Mouse (Mus musculus): ENCODE measurements around the gene Cep72. TPM values are rescaled to one million over a fixed set of nuclear protein-coding genes. Genes with fewer than 3 reads are reported as not detected.
"Not testable (repeated sequence)": the region's sequence is repeated elsewhere in the genome, so short reads cannot be mapped to it uniquely, and the experiment has no call there.

The Cep72 gene
- polyA plus RNA-seq, 1 experiment from 2014 or later, result 14.7 TPM

DNA sequence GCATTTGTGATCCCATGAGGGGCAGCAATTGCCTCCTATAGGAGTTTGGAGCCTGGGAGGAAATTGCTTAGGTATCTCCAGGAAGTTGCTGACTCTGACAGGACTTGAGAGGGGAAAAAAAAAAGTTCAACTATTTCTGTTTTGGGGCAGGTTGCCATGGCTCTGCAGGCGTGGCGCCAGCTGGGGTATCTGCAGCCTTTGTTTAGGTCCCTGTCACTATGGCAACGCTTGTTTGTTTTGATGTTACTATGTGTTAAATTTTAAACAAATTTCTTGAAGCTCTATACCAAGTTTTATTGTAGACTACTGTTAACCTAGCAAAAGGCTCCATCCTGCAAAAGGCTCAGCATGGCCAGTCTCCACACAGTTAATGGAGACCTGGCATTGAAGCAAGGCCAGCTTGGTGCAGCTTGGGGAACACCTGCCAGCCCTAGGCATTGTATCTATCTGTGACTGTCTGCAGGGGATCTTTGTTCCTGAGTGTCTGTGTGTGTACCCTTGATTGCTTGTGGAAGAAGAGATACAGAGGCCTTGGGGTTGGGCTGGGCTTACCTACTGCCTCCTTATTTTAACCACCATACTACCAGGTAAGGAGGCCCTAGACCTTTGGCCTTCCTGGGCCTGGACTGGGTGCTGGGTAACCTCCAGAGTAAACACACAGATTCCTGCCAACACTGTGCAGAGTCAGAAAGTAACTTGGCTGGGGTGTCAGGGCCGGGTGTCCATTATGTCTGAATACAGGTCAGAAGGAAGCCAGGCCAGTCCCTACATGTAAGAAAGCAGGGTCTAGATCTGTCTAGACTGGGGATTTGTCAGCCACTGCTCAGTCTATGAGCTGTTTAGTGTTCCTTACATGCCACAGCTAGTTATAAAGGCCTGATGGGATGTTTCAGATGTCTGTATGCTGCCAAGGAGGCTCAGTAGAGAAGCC is 36.7 kb downstream of the Cep72 start:
- Histone ChIP-seq H3K9ac (replicated peaks; ENCODE audit: low read depth, low read length) (no peak overlapping the region), H3K4me1 (ENCODE audit: control insufficient read depth, insufficient read depth, low read length) (no peaks in the 10 kb centered on the region), H3K4me2 (replicated peaks; ENCODE audit: low read depth, low read length) (no peak overlapping the region), H3K27me3 (ENCODE audit: control insufficient read depth, insufficient read depth, low read length) (no peaks in the 10 kb centered on the region), H3K27ac (ENCODE audit: low read length) (no peak overlapping the region), H3K36me3 (ENCODE audit: control insufficient read depth, insufficient read depth, low read length) (no peaks in the 10 kb centered on the region), H3K9me3 (ENCODE audit: control insufficient read depth, low read depth, low read length) (no peaks in the 10 kb centered on the region), H3K4me3 (ENCODE audit: low read depth, low read length) (no peak overlapping the region)
- ATAC-seq (ENCODE audit: insufficient number of reproducible peaks, insufficient read depth, low FRiP score, low read depth), result peak; percentile 20; the same call in 1 of the 2 replicates
- 68% methylated on average over 4 of the region's 4 CpGs for WGBS

DNA sequence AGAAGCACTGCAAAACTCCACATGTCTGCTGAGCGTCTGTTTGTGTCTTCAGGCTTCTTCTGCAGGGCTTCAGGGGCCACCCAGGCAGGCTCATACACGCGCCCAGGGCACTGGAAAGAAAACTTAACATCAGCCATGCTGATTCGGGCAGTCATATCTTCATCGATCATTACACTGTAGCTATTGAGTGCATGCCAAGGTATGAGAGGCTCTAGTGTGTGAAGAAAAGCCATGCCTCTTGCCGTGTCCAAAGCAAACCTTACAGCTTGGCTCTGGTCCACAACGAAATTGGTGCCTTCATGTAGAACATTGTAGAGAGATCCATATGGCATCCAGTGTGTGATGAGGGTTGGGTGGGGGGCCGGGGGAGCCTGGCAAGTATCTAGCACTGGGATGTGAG is 43.1 kb downstream of the Cep72 start:
- H3K9ac ChIP-seq (replicated peaks; ENCODE audit: low read depth, low read length); H3K4me2 ChIP-seq (replicated peaks; ENCODE audit: low read depth, low read length); H3K27ac ChIP-seq (ENCODE audit: low read length); H3K4me3 ChIP-seq (ENCODE audit: low read depth, low read length); H3K4me1 ChIP-seq (ENCODE audit: control insufficient read depth, insufficient read depth, low read length); H3K9me3 ChIP-seq (ENCODE audit: control insufficient read depth, low read depth, low read length); H3K36me3 ChIP-seq (ENCODE audit: control insufficient read depth, insufficient read depth, low read length); ATAC-seq (ENCODE audit: insufficient number of reproducible peaks, insufficient read depth, low FRiP score, low read depth); H3K27me3 ChIP-seq (ENCODE audit: control insufficient read depth, insufficient read depth, low read length): not testable (repeated sequence)
- 82% methylated on average over 8 of the region's 8 CpGs for WGBS

DNA sequence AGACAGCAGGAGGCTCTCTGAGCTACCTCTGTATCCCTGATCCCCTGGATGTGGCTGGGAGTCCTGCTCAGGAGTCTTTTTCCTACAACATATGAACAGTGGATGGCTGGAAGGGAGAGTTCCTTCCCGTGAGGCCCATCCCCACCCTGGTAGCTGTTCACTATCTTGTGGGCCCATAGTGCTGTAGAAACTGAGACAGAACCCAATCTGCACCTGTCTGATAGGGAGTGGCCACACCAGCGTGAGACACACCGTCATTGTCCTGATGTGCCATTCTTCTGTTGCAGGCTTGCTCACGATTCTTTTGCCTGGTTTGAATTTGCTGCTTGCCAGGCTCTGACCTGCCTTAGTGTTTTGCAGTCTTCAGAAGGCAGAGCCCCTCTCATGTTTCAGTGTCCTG is 44.7 kb downstream of the Cep72 start:
- Histone ChIP-seq H3K9ac (replicated peaks; ENCODE audit: low read depth, low read length) (no peak overlapping the region), H3K36me3 (ENCODE audit: control insufficient read depth, insufficient read depth, low read length) (no peaks in the 10 kb centered on the region), H3K4me2 (replicated peaks; ENCODE audit: low read depth, low read length) (no peak overlapping the region), H3K4me1 (ENCODE audit: control insufficient read depth, insufficient read depth, low read length) (no peaks in the 10 kb centered on the region), H3K4me3 (ENCODE audit: low read depth, low read length) (no peak overlapping the region), H3K27ac (ENCODE audit: low read length) (no peak overlapping the region), H3K27me3 (ENCODE audit: control insufficient read depth, insufficient read depth, low read length) (no peaks in the 10 kb centered on the region), H3K9me3 (ENCODE audit: control insufficient read depth, low read depth, low read length) (no peaks in the 10 kb centered on the region)
- no peak for ATAC-seq (ENCODE audit: insufficient number of reproducible peaks, insufficient read depth, low FRiP score, low read depth)
- 74% methylated on average over 4 of the region's 4 CpGs for WGBS

DNA sequence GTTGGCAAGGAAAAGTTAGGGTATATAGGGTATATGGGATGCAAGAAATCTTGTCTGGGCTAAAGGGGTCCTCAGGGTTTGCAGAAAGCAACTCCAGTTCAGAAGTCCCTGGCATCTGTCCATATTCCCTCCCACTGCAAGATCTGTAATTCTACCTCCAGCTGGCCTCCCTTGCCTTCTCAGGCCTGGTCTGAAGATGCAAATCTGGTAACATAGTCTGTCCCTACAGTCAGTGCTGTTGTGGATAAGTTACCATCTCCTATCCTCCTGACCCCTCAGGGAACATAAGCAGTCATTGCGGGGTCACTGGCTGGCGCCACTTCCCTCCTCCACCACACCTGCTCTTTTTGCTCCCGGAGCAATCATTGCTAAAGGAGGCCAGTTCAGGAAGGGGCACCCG is 46.2 kb downstream of the Cep72 start:
- Histone ChIP-seq H3K4me3 (ENCODE audit: low read depth, low read length) (no peak overlapping the region), H3K27me3 (ENCODE audit: control insufficient read depth, insufficient read depth, low read length) (no peaks in the 10 kb centered on the region), H3K4me1 (ENCODE audit: control insufficient read depth, insufficient read depth, low read length) (no peaks in the 10 kb centered on the region), H3K9me3 (ENCODE audit: control insufficient read depth, low read depth, low read length) (no peaks in the 10 kb centered on the region), H3K27ac (ENCODE audit: low read length) (no peak overlapping the region), H3K9ac (replicated peaks; ENCODE audit: low read depth, low read length) (no peak overlapping the region), H3K4me2 (replicated peaks; ENCODE audit: low read depth, low read length) (no peak overlapping the region), H3K36me3 (ENCODE audit: control insufficient read depth, insufficient read depth, low read length) (no peaks in the 10 kb centered on the region)
- no peak for ATAC-seq (ENCODE audit: insufficient number of reproducible peaks, insufficient read depth, low FRiP score, low read depth)
- 69% methylated on average over 4 of the region's 4 CpGs for WGBS

DNA sequence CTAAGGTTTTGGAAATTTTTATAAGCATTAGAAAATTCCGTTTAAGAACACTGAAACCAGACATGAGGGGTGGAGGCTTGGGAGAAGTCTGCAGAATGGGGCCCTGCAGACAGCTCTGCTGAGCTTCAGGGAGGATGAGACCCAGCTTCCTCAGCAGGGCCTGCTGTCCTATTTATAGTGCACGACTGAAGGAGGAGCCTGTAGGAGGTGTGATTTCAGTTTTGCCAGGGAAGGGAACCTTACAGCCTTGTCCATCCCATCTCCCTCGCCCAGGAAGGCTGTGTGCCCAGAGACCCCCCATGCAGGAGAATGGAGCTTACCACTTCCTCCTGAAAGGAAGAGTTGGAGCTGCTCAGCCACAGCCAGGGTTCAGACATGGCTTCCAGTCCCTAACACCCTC is 51.4 kb downstream of the Cep72 start:
- Histone ChIP-seq H3K4me3 (ENCODE audit: low read depth, low read length) (peak overlapping the region; percentile 48), H3K9ac (replicated peaks; ENCODE audit: low read depth, low read length) (no peak overlapping the region), H3K4me2 (replicated peaks; ENCODE audit: low read depth, low read length) (peak overlapping the region; percentile 100; the same call in 1 of the 2 replicates), H3K27me3 (ENCODE audit: control insufficient read depth, insufficient read depth, low read length) (0 out of 2 replicates have a peak, but pooled peaks cover 6% of the 10 kb centered on the region), H3K4me1 (ENCODE audit: control insufficient read depth, insufficient read depth, low read length) (0 out of 2 replicates have a peak, but pooled peaks cover 2% of the 10 kb centered on the region), H3K9me3 (ENCODE audit: control insufficient read depth, low read depth, low read length) (no peaks in the 10 kb centered on the region), H3K27ac (ENCODE audit: low read length) (no peak overlapping the region), H3K36me3 (ENCODE audit: control insufficient read depth, insufficient read depth, low read length) (no peaks in the 10 kb centered on the region)
- ATAC-seq (ENCODE audit: insufficient number of reproducible peaks, insufficient read depth, low FRiP score, low read depth), result no peak
- 21% methylated on average over 3 of the region's 3 CpGs for WGBS

DNA sequence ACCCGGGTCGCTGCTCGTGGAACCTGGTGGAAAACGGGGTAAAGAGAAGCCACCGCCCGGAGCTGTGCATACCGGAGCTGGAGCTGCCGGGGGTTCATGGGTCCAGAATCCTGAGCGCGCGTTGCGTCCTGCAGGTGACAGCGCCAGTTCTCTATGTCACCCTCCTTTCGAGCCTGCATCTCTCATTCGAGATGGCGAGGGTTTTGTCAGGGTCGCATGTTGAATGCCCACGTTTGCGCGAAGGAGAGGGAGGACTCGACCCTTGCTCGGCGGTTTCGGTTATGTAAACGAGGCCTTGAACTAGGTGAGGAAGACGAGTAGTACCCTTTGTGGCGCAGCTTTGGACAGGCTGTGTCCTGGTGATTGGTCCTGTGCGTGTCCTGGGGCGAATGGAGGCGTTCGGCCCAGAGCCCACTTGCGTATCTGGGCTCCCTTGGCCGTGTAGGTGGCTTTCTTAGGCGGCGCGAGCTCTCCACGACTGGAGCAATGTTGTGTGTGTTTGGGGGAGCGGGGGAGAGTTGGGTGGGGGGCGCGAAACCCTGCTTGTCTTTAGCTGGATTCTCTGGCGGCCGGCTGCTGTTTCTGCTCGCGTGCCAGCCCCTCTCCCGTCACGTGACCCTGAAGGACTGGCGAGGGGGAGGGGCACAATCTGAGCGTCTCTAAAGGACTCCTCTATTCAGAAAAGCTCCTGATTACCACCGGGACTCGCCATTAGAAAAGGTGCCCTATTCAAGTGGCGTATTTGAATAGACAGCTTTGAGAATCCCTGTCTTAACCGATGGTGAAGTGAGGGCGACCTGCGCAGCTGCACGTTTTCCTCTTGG is 52.1 kb downstream of the Cep72 start:
- peak overlapping the region; percentile 100 for H3K4me2 ChIP-seq (replicated peaks; ENCODE audit: low read depth, low read length)
- WGBS, result 1% methylated on average over 55 of the region's 55 CpGs
- no peak overlapping the region for H3K27ac ChIP-seq (ENCODE audit: low read length)
- ATAC-seq (ENCODE audit: insufficient number of reproducible peaks, insufficient read depth, low FRiP score, low read depth), result no peak
- H3K9me3 ChIP-seq (ENCODE audit: control insufficient read depth, low read depth, low read length), result no peaks in the 10 kb centered on the region
- 0 out of 2 replicates have a peak, but pooled peaks cover 2% of the 10 kb centered on the region for H3K4me1 ChIP-seq (ENCODE audit: control insufficient read depth, insufficient read depth, low read length)
- H3K9ac ChIP-seq (replicated peaks; ENCODE audit: low read depth, low read length), result no peak overlapping the region
- no peaks in the 10 kb centered on the region for H3K36me3 ChIP-seq (ENCODE audit: control insufficient read depth, insufficient read depth, low read length)
- peak overlapping the region; percentile 48 for H3K4me3 ChIP-seq (ENCODE audit: low read depth, low read length)
- 0 out of 2 replicates have a peak, but pooled peaks cover 6% of the 10 kb centered on the region for H3K27me3 ChIP-seq (ENCODE audit: control insufficient read depth, insufficient read depth, low read length)

DNA sequence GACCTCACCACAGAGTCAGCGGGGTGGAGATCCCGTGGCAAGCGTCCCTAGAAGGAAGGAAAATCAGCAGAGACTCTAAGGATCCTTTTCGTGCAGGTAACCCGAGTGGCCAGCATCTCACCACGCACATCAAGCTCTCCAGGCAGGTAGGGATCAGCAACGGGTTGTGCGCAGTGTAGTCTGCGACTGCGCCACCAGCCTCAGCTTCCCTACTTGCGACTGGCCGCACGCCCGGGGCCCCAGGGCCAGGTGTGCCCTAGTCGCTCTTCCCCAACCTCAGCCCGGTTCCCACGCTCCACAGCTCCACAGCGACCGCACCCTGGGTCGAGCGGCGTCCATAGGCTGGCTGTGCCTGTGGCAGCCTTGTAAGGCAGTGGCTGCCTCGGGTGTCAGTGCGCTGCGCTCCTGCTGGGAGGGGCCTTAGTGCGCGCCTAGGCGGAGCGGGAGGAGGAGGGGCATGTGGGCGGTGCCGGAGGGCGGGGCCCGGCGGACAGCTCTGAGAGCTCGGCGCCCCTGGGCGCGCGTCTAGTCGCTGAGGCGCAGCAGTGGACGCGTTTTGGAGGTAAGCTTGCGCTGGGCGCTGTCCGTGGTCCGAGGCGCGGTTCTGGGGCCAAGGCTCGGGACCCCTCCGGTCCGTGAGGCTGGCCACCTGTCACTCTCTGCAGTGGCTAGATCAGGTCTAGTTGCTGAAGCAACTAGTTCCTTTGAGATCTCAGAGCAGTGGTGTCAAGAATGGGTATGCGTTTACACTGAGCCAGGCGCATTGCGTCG is 53.0 kb downstream of the Cep72 start, which contains the start of gene Tppp:
TSS of gene Tppp (plus strand) at position 460 of the 771 bp plus-strand sequence.
- under 1% methylated on average over 51 of the region's 56 CpGs for WGBS
- Histone ChIP-seq H3K4me3 (ENCODE audit: low read depth, low read length) (peak within 1 kb of the TSS; percentile 48), H3K4me2 (replicated peaks; ENCODE audit: low read depth, low read length) (peak within 1 kb of the TSS; percentile 100), H3K4me1 (ENCODE audit: control insufficient read depth, insufficient read depth, low read length) (0 out of 2 replicates have a peak, but pooled peaks cover 2% of the 10 kb centered on the region), H3K27ac (ENCODE audit: low read length) (no peak within 1 kb of the TSS), H3K9me3 (ENCODE audit: control insufficient read depth, low read depth, low read length) (no peaks in the 10 kb centered on the region), H3K9ac (replicated peaks; ENCODE audit: low read depth, low read length) (no peak within 1 kb of the TSS), H3K27me3 (ENCODE audit: control insufficient read depth, insufficient read depth, low read length) (0 out of 2 replicates have a peak, but pooled peaks cover 6% of the 10 kb centered on the region), H3K36me3 (ENCODE audit: control insufficient read depth, insufficient read depth, low read length) (no peaks in the 10 kb centered on the region)
- ATAC-seq (ENCODE audit: insufficient number of reproducible peaks, insufficient read depth, low FRiP score, low read depth), result peak; percentile 95

DNA sequence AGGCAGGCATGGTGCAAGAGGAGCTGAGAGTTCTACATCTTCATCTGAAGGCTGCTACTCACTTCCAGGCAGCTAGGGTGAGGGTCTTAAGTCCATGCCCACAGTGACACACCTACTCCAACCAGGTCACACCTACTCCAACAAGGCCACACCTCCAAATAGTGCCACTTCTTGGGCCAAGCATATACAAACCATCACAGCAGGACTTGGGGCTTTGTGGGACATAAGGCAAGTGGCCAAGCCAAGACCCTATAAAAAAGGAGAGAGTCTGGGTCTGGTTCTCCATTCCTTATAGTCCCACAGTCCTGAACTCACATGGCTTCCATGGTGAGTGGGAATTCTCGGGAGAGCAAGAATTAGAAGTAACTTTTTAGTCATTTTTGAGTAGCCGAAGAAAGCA is 53.9 kb downstream of the Cep72 start:
- not testable (repeated sequence) for H3K4me3 ChIP-seq (ENCODE audit: low read depth, low read length); H3K36me3 ChIP-seq (ENCODE audit: control insufficient read depth, insufficient read depth, low read length); H3K4me2 ChIP-seq (replicated peaks; ENCODE audit: low read depth, low read length); H3K4me1 ChIP-seq (ENCODE audit: control insufficient read depth, insufficient read depth, low read length); H3K27me3 ChIP-seq (ENCODE audit: control insufficient read depth, insufficient read depth, low read length); H3K27ac ChIP-seq (ENCODE audit: low read length); H3K9me3 ChIP-seq (ENCODE audit: control insufficient read depth, low read depth, low read length); H3K9ac ChIP-seq (replicated peaks; ENCODE audit: low read depth, low read length); ATAC-seq (ENCODE audit: insufficient number of reproducible peaks, insufficient read depth, low FRiP score, low read depth)
- 72% methylated on average over 2 of the region's 2 CpGs for WGBS
